Mouse (Mus musculus): ENCODE measurements around the gene Sox30.

GRCm38 (mm10) chr11:46029485-46029884, 49.4 kb downstream of the Sox30 start:
- no peak for TF ChIP-seq CTCF (IDR thresholded peaks at IDR 0.05; ENCODE audit: control insufficient read depth, insufficient read depth, insufficient replicate concordance, low read depth, low read length)
- no peak for TF ChIP-seq POLR2A (IDR thresholded peaks at IDR 0.05; ENCODE audit: control insufficient read depth, low read depth, low read length)

Data from testis, adult 2 months (tissue).